ENCODE assay signal across 27 mouse cellular contexts in genomic region chr2:174513827-174514226, GRCm38 (mm10). TPM values are rescaled to one million over a fixed set of nuclear protein-coding genes. Genes with fewer than 3 reads are reported as not detected.
A peak's percentile ranks its signal among the peaks of the same experiment; 100 is the strongest.
DNase-seq lines count a peak whose midpoint lies in the region; ATAC-seq and TF ChIP-seq lines count a peak whose summit lies in the region.
"Had no signal": no experiment of that assay in that cellular context is flagged by ENCODE, and none has a peak within 500 bp of the region (broad histone marks: within the 10 kb centered on the region; RNA-seq: fewer than 3 reads in every experiment).

No protein-coding gene starts in this region.

- no peaks in the 10 kb centered on the region for H3K4me1 ChIP-seq in lung, adult 2 months (ENCODE audit: control insufficient read depth, insufficient read depth, low read length)
- H3K4me1 ChIP-seq in lung, embryonic 15.5 days: 0 out of 2 replicates have a peak, but pooled peaks cover 4% of the 10 kb centered on the region
- no peaks in the 10 kb centered on the region for H3K4me1 ChIP-seq in hindbrain, embryonic 11.5 days (replicated peaks; ENCODE audit: control insufficient read depth, insufficient read depth, low read length)
- H3K4me1 ChIP-seq: forebrain, embryonic 12.5 days; forebrain, embryonic 15.5 days; heart, embryonic 10.5 days; heart, embryonic 13.5 days; hindbrain, embryonic 13.5 days had no signal

- no peak overlapping the region for H3K9ac ChIP-seq in lung, embryonic 15.5 days
- H3K9ac ChIP-seq in hindbrain, embryonic 11.5 days (ENCODE audit: low read depth, low read length): no peak overlapping the region
- H3K9ac ChIP-seq: embryonic facial prominence, embryonic 13.5 days; forebrain, embryonic 12.5 days; forebrain, embryonic 15.5 days; heart, embryonic 13.5 days; hindbrain, embryonic 13.5 days had no signal

- H3K4me3 ChIP-seq in lung, adult 2 months (replicated peaks; ENCODE audit: extremely low read depth, low read depth, low read length): no peak overlapping the region
- H3K4me3 ChIP-seq in lung, embryonic 15.5 days: no peak overlapping the region
- no peak overlapping the region for H3K4me3 ChIP-seq in hindbrain, embryonic 11.5 days (ENCODE audit: low read depth, low read length)
- H3K4me3 ChIP-seq: embryonic facial prominence, embryonic 10.5 days; embryonic facial prominence, embryonic 13.5 days; erythroblast, embryonic 14.5 days; forebrain, embryonic 12.5 days; forebrain, embryonic 15.5 days; heart, adult 2 months; heart, embryonic 10.5 days; heart, embryonic 13.5 days; hindbrain, embryonic 13.5 days had no signal

- H3K4me2 ChIP-seq in lung, embryonic 15.5 days: no peak overlapping the region
- H3K4me2 ChIP-seq in hindbrain, embryonic 11.5 days (replicated peaks; ENCODE audit: low read depth, low read length): no peak overlapping the region
- H3K4me2 ChIP-seq: embryonic facial prominence, embryonic 13.5 days; forebrain, embryonic 12.5 days; forebrain, embryonic 15.5 days; heart, embryonic 13.5 days; hindbrain, embryonic 13.5 days had no signal

- TF ChIP-seq POLR2A in lung, adult 2 months (IDR thresholded peaks at IDR 0.05; ENCODE audit: borderline replicate concordance, extremely low read depth, low read depth, low read length): no peak

- H3K9me3 ChIP-seq in lung, embryonic 15.5 days: no peaks in the 10 kb centered on the region
- H3K9me3 ChIP-seq in hindbrain, embryonic 11.5 days (ENCODE audit: control insufficient read depth, low read length): no peaks in the 10 kb centered on the region
- H3K9me3 ChIP-seq: embryonic facial prominence, embryonic 10.5 days; embryonic facial prominence, embryonic 13.5 days; forebrain, embryonic 12.5 days; forebrain, embryonic 15.5 days; heart, embryonic 10.5 days; heart, embryonic 13.5 days; hindbrain, embryonic 13.5 days had no signal

- ATAC-seq in lung, embryonic 15.5 days (ENCODE audit: borderline replicate concordance, extremely low read depth, low FRiP score, low TSS enrichment): peak; percentile 79
- no peak for ATAC-seq in hindbrain, embryonic 11.5 days (ENCODE audit: low FRiP score)
- ATAC-seq: CD4-positive, CD25-positive, alpha-beta regulatory T cell, adult 4 months; forebrain, embryonic 15.5 days; hindbrain, embryonic 16.5 days had no signal

- DNase-seq in lung, adult 2 months: peak; percentile 31
- peak; percentile 13 for DNase-seq in lung, postnatal 10 days
- peak; percentile 50 for DNase-seq in lung, postnatal 36 days
- DNase-seq in right cerebral cortex, postnatal 25 days: no peak
- no peak for DNase-seq in cerebellum, postnatal 14 days
- no peak for DNase-seq in kidney, postnatal 4 days
- no peak for DNase-seq in hindbrain, embryonic 11.5 days (ENCODE audit: low spot score)
- DNase-seq: adrenal gland, adult 2 months; adrenal gland, postnatal 25 days; cerebellum, adult 18-20 months; cerebellum, adult 9-10 months; cerebellum, postnatal 36 days; embryo, embryonic 11 days; gastrocnemius, postnatal 25 days; heart, adult 2 months; heart, postnatal 14 days had no signal

- WGBS in lung, adult 2 months: 61% methylated on average over 5 of the region's 5 CpGs
- WGBS in lung, embryonic 15.5 days: 59% methylated on average over 5 of the region's 5 CpGs
- 75% methylated on average over 5 of the region's 5 CpGs for WGBS in hindbrain, embryonic 11.5 days

- H3K27ac ChIP-seq in lung, embryonic 15.5 days: peak overlapping the region; percentile 82
- no peak overlapping the region for H3K27ac ChIP-seq in hindbrain, embryonic 11.5 days (ENCODE audit: low read depth, low read length)
- H3K27ac ChIP-seq: embryonic facial prominence, embryonic 10.5 days; embryonic facial prominence, embryonic 13.5 days; forebrain, embryonic 12.5 days; forebrain, embryonic 15.5 days; heart, adult 2 months; heart, embryonic 10.5 days; heart, embryonic 13.5 days; hindbrain, embryonic 13.5 days had no signal

- H3K27me3 ChIP-seq in lung, embryonic 15.5 days: no peaks in the 10 kb centered on the region
- H3K27me3 ChIP-seq in hindbrain, embryonic 11.5 days (ENCODE audit: control insufficient read depth, insufficient read depth, low read length): no peaks in the 10 kb centered on the region
- H3K27me3 ChIP-seq: embryonic facial prominence, embryonic 13.5 days; forebrain, embryonic 12.5 days; forebrain, embryonic 15.5 days; heart, embryonic 13.5 days; hindbrain, embryonic 13.5 days had no signal

- H3K36me3 ChIP-seq in lung, embryonic 15.5 days: no peaks in the 10 kb centered on the region
- no peaks in the 10 kb centered on the region for H3K36me3 ChIP-seq in hindbrain, embryonic 11.5 days (ENCODE audit: control insufficient read depth, insufficient read depth, low read length)
- H3K36me3 ChIP-seq: embryonic facial prominence, embryonic 10.5 days; embryonic facial prominence, embryonic 13.5 days; forebrain, embryonic 12.5 days; forebrain, embryonic 15.5 days; heart, embryonic 10.5 days; heart, embryonic 13.5 days; hindbrain, embryonic 13.5 days had no signal

- no peak for TF ChIP-seq CTCF in lung, adult 2 months (IDR thresholded peaks at IDR 0.05; ENCODE audit: insufficient read depth, low read length)

RNA-seq across cellular contexts. Expression of gene Prelid3b, which starts 40.9 kb away (rescaled TPM):
- polyA plus RNA-seq in lung, adult 2 months (2012; rRNA removed): 21.8 and 29.7 TPM in 2 replicates
- 116 TPM in 2 replicates for polyA plus RNA-seq in lung, embryonic 15.5 days (2015; fragmentation: Nextera tagmentation; extraction: Ambion mirVana)
- polyA plus RNA-seq in hindbrain, embryonic 11.5 days (2014; fragmentation: Nextera tagmentation; extraction: Ambion mirVana): 130 and 141 TPM in 2 replicates

RNA-seq across cellular contexts. Expression of gene Atp5e, which starts 49.9 kb away (rescaled TPM):
- 238 and 290 TPM in 2 replicates for polyA plus RNA-seq in lung, adult 2 months (2012; rRNA removed)
- polyA plus RNA-seq in lung, embryonic 15.5 days (2015; fragmentation: Nextera tagmentation; extraction: Ambion mirVana): 761 and 785 TPM in 2 replicates
- polyA plus RNA-seq in hindbrain, embryonic 11.5 days (2014; fragmentation: Nextera tagmentation; extraction: Ambion mirVana): 686 and 740 TPM in 2 replicates

Comparison
In these comparisons a context has a peak if more than half of its experiments do, and no peak if none do; other contexts are left out.
1. DNase-seq: peak in lung, adult 2 months (single experiment), lung, postnatal 10 days (single experiment) and lung, postnatal 36 days (single experiment); none in right cerebral cortex, postnatal 25 days (single experiment), cerebellum, postnatal 14 days (0 of 2), kidney, postnatal 4 days (0 of 2) and hindbrain, embryonic 11.5 days (single experiment).